Mouse (Mus musculus): ENCODE results near the gene Trem3.

DNA sequence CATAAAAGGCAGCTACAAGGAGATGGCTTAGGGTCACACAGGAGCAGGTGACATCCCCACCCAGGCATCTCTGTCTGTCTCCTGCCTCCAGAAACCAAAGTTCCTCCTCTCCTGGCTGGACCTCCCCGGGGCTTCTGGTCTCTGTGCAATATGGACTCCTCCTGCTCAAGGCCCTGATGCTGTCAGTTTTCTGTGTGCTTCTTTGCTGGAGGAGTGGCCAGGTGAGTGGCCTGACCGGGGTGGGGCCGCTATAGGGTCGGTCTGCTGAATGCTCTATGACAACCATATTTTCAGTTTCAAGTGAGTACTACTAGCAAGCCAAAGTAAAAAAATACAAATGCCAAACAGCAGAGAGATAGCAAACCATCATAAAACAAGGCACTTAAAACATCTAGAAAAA is 25.0 kb downstream of the Trem3 start:
- no peak for TF ChIP-seq CTCF (IDR thresholded peaks at IDR 0.05; ENCODE audit: borderline replicate concordance, insufficient read depth, low read length)
- no peak for TF ChIP-seq POLR2A (IDR thresholded peaks at IDR 0.05; ENCODE audit: low read depth, low read length)
